Mouse (Mus musculus) cerebellum, adult 11 months (tissue): ENCODE measurements around the gene Gm13285.
"Not testable (repeated sequence)": the region's sequence is repeated elsewhere in the genome, so short reads cannot be mapped to it uniquely, and the experiment has no call there.

Source experiments
- DNase-seq: peaks from one replicate; pipeline ENCODE4 v3.0.0; 2022

Gene Gm13285

GRCm38 (mm10) chr4:88799365-88799764 lies at the start of gene Gm13285:
TSS of gene Gm13285 (plus strand) at chr4:88799665.
- not testable (repeated sequence) for DNase-seq

- no peak for DNase-seq
These were observed 49.5 kb upstream of the Gm13285 start for GRCm38 (mm10) chr4:88749926-88750325.

DNA sequence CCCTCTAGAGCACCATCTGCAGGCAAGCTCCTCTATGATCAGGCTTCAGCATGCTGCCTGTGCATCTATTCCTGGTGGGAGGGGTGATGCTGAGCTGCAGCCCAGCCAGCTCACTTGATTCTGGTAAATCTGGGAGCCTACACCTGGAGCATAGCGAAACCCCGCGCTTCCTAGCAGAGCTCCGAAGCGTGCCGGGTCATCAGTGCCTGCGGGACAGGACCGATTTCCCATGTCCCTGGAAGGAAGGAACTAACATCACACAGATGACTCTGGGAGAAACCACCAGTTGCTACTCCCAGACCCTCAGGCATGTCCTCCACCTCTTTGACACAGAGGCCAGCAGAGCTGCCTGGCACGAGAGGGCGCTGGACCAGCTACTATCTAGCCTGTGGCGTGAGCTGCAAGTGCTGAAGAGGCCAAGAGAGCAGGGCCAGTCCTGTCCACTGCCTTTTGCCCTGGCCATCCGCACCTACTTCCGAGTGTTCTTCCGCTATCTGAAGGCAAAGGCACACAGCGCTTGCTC lies 44.6 kb upstream of the Gm13285 start, which contains the start of gene Gm13271:
Gene Gm13271, plus strand, starts transcription at position 51 of the 523 bp plus-strand sequence.
- peak; percentile 82 for DNase-seq

GRCm38 (mm10) chr4:88756581-88757513 lies 42.6 kb upstream of the Gm13285 start:
- not testable (repeated sequence) for DNase-seq

GRCm38 (mm10) chr4:88757628-88758031 lies 41.8 kb upstream of the Gm13285 start:
- peak; percentile 93 for DNase-seq

DNA sequence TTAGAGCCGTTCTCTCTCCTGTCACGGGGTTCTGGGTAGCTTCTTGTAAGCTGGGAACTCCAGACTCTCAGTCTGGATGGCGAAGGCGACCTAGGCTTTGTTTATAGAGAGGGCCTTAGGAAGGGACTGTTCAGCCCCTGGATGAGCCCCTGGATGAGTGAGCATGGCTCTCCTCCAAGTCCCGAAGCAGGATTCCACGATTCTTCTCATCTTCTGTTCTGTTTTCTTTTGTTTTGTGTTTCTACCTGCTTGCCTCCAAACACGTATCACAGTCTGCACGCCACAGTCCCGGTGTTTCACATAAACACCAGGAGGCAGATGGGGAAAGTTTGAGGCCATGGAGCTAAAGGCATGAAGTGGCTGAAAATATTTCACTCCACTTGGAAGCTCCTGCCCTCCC lies 40.7 kb upstream of the Gm13285 start:
- DNase-seq = peak; percentile 33

DNA sequence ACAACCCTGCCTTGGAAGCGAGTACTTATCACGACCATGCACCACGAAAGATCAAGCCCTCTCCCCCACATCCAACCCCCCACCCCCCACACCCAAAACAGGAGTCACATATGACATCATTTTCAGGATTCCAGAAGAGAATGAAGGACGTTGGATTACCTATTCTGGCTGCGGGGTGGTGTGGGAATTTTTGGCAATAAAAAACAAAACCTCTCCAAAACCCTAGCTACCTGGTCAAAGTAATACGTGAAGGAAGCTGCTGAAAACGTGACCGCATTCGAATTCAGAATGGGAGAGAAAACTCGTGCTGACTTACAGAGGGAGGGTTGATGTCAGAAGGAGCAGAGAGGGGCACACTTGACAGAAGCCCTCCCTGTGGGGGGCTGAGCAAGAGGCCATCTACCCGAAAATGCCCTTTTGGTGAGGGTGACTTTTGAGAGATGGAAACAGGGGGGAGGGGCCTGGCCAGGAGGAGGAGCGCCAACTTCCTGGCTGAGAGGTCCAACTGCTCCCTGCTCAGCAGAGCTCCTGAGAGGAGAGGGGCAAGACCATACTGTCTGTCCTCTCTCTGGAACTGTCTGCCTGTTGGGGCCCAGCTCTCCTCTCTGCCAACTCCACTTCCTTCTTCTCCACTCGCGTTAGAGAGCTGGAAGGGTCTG lies 39.7 kb upstream of the Gm13285 start, which contains the start of gene Gm13283:
Gene Gm13283, plus strand, starts transcription at position 510 of the 659 bp plus-strand sequence.
- peak; percentile 60 for DNase-seq

DNA sequence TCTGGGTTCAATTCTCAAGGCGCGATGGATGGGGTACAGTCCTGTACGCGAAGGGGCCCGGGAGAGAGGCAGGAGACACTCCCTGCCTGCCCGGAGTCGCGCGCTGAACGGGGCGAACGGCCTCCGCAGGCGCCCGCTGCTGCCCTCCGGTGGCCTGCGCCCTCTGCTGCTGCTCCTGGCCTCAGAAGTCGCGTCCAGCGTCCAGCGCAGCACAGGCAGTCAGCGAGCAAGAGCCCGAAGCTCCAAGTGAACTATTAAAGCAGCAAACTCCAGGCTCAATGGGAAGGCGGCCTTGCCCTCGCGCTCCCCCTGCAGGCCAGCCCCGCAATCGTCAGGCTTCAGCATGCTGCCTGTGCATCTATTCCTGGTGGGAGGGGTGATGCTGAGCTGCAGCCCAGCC lies 39.0 kb upstream of the Gm13285 start:
- peak; percentile 66 for DNase-seq

DNA sequence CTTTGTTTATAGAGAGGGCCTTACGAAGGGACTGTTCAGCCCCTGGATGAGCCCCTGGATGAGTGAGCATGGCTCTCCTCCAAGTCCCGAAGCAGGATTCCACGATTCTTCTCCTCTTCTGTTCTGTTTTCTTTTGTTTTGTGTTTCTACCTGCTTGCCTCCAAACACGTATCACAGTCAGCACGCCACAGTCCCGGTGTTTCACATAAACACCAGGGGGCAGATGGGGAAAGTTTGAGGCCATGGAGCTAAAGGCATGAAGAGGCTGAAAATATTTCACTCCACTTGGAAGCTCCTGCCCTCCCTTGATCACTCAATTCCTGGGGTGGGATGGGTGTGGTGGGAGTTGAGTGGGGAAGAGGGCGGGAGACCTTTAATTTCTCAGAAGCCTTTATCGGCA lies 37.7 kb upstream of the Gm13285 start:
- DNase-seq = peak; percentile 78

GRCm38 (mm10) chr4:88762341-88762740 lies 37.1 kb upstream of the Gm13285 start:
- not testable (repeated sequence) for DNase-seq

- peak; percentile 42 for DNase-seq
These were observed 36.0 kb upstream of the Gm13285 start for GRCm38 (mm10) chr4:88763384-88764018.

DNA sequence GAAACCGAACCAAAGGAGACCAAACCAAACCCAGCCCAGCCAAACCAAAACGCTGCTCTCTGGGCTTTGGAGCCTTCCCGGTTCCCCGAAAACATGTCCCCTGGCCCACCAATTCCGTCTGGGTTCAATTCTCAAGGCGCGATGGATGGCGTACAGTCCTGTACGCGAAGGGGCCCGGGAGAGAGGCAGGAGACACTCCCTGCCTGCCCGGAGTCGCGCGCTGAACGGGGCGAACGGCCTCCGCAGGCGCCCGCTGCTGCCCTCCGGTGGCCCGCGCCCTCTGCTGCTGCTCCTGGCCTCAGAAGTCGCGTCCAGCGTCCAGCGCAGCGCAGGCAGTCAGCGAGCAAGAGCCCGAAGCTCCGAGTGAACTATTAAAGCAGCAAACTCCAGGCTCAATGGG lies 25.9 kb upstream of the Gm13285 start, which contains the start of gene Gm13290:
Gene Gm13290, plus strand, starts transcription at position 301 of the 400 bp plus-strand sequence.
- not testable (repeated sequence) for DNase-seq

GRCm38 (mm10) chr4:88776622-88777021 lies 22.8 kb upstream of the Gm13285 start, which contains the start of gene Gm13289:
TSS of gene Gm13289 (plus strand) at chr4:88776922.
- not testable (repeated sequence) for DNase-seq

GRCm38 (mm10) chr4:88779550-88779949 lies 19.9 kb upstream of the Gm13285 start, which contains the start of gene Gm13272:
TSS of gene Gm13272 (plus strand) at chr4:88779850.
- DNase-seq = not testable (repeated sequence)

- DNase-seq = not testable (repeated sequence)
These were observed 19.1 kb upstream of the Gm13285 start for GRCm38 (mm10) chr4:88780320-88780719.

DNA sequence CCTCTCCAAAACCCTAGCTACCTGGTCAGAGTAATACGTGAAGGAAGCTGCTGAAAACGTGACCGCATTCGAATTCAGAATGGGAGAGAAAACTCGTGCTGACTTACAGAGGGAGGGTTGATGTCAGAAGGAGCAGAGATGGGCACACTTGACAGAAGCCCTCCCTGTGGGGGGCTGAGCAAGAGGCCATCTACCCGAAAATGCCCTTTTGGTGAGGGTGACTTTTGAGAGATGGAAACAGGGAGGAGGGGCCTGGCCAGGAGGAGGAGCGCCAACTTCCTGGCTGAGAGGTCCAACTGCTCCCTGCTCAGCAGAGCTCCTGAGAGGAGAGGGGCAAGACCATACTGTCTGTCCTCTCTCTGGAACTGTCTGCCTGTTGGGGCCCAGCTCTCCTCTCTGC lies 17.6 kb upstream of the Gm13285 start, which contains the start of gene Ifnz:
Gene Ifnz, plus strand, starts transcription at position 301 of the 400 bp plus-strand sequence.
- not testable (repeated sequence) for DNase-seq

- not testable (repeated sequence) for DNase-seq
These were observed 17.1 kb upstream of the Gm13285 start for GRCm38 (mm10) chr4:88782335-88782734.

DNA sequence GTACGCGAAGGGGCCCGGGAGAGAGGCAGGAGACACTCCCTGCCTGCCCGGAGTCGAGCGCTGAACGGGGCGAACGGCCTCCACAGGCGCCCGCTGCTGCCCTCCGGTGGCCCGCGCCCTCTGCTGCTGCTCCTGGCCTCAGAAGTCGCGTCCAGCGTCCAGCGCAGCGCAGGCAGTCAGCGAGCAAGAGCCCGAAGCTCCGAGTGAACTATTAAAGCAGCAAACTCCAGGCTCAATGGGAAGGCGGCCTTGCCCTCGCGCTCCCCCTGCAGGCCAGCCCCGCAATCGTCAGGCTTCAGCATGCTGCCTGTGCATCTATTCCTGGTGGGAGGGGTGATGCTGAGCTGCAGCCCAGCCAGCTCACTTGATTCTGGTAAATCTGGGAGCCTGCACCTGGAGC lies 14.1 kb upstream of the Gm13285 start, which contains the start of gene Gm13276:
Gene Gm13276, plus strand, starts transcription at position 301 of the 400 bp plus-strand sequence.
- DNase-seq = not testable (repeated sequence)

GRCm38 (mm10) chr4:88788402-88788801 lies 11.1 kb upstream of the Gm13285 start, which contains the start of gene Gm13277:
TSS of gene Gm13277 (plus strand) at chr4:88788632.
- DNase-seq = peak; percentile 61

GRCm38 (mm10) chr4:88791250-88791649 lies 8.2 kb upstream of the Gm13285 start, which contains the start of gene Gm13278:
TSS of gene Gm13278 (plus strand) at chr4:88791550.
- DNase-seq = not testable (repeated sequence)

- DNase-seq = peak; percentile 73
These were observed 5.4 kb upstream of the Gm13285 start, which contains the start of gene Gm13275 for GRCm38 (mm10) chr4:88793936-88794675. TSS of gene Gm13275 (plus strand) at chr4:88794487.
